Mouse (Mus musculus) testis, postnatal 14 days (tissue): ENCODE measurements at regions not wholly inside any gene's neighbourhood (a gene's known extent, or its start where the extent isn't known, plus 50 kb on each side); places are given as distances from the start of the nearest gene placed in this dataset.
"Not testable (repeated sequence)": the region's sequence is repeated elsewhere in the genome, so short reads cannot be mapped to it uniquely, and the experiment has no call there.

Experiments used
- DNase-seq: peaks from one replicate; pipeline ENCODE4 v3.0.0; 2021; ENCODE audit warnings: low spot score

- DNase-seq = no peak
These were observed 337.9 kb upstream of the Maf start for GRCm38 (mm10) chr8:116045526-116045925.

- DNase-seq = no peak
These were observed 335.8 kb upstream of the Maf start for GRCm38 (mm10) chr8:116043381-116043780.

GRCm38 (mm10) chr8:116030966-116031365, 323.4 kb upstream of the Maf start:
- DNase-seq = no peak

- DNase-seq = no peak
These were observed 317.7 kb upstream of the Maf start for GRCm38 (mm10) chr8:116025321-116025720.

- no peak for DNase-seq
These were observed 317.2 kb upstream of the Maf start for GRCm38 (mm10) chr8:116024811-116025210.

DNA sequence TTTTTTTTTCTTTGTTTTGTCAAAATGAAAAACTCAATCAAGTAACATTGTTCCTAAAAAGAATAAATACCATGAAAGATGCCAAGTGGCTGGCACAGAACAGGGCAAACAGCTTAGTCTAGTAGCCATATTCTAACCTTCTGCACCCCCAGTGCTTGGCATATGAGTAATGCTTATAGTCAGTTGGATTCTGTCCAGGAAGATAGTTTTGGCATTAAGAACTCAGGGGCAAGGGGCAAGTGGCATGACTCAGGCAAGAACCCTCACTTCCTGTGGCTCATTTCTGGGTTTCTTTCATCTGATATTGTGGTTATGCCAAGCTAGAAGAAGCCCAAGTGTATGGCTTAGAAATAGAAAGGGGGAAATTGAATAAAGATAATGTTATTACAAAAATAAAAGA, 314.1 kb upstream of the Maf start:
- DNase-seq = no peak

DNA sequence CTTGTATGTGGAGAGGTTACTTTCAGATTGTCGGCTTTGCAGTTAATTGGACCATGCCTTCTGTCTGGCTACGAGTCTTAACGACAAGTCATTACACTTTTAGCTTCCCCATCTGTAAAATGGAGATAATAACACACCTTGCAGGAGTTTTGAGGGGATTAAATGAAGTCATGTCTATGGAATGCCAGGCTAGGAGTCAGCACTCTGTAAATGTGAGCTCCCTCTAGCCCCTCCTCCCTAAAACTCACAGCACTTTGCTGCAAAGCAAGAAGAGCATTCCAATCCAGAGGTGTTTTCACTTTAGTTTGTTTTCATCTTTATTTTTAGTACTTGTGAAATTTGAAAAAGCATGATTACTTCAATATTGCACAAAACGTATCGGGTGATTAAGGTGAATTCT, 287.7 kb upstream of the Maf start:
- DNase-seq = no peak

- no peak for DNase-seq
These were observed 284.4 kb upstream of the Maf start for GRCm38 (mm10) chr8:115991989-115992388.

DNA sequence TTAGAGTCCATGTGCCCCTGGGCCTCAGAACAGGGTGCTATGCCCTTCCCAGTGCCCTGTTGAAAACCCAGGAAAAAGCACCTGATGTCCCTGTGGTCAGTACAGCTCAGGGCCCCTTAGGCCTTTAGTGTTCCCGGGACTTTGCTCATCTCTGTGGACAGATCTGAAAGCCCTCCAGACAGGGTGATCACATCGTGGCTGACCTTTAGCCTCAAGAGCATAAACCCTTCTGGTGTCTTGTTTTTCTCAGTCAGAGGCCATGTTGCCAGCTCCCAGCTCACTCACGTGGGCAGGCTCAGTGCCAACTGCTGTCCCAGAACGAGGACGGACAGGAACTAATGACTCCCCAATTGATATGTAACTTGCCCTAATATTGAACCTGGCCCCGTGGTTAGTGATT, 275.8 kb upstream of the Maf start:
- DNase-seq = no peak

DNA sequence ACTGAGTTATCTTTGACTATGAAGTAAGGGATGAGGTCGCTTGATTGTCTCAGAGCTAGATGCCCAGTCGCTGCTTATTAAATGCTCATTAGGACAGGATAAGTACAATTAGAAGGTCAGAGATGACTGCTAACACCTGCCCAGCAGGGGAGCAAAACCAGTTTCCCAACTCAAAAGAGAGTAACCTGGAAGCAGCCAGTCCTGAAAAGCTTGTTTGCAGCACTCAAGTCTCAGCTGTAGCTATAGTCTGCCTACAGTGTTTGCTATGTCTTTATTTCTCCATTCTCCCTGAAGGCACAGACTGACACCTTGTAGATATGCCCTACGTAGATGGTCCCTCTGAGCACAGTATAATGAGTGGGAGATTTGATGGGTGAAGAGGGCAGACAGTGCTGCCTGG, 274.7 kb upstream of the Maf start:
- no peak for DNase-seq

DNA sequence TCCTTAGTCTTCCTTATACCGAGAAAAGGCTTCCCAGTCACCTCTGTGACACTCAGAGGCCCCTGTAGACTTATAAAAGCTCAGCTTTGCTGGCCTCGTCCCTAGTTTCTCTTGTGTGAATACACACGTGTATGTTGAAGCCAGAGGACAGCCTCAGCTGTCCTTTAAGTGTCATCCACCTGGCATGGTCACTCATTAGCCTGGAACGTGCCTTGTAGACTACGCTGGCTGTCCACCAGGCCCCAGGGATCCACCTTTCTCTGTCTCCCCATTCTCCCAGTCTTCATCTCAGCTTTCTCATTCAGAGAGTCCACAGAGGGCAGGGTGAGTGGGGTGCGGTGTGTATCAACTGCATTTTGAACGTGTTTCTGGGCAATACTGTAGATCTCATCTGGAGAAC, 273.8 kb upstream of the Maf start:
- DNase-seq = no peak

DNA sequence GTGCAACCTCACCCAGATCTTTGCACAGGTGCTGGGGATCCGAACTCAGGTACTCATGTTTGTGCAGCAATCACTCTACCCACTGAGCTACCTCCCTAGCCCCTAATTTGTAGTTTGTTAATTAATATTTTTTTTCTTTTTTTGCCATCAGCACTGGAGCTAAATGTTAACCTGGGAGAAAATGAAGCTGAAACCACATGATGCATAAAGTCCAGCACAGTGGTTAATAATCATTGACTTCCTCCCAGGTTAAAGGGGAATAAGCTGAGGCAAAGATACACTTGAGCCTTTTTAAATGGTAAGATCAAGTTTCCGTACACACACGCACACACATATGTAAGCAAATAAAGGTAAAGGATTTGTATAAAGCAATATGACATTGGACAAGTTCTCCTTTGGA, 273.0 kb upstream of the Maf start:
- DNase-seq = no peak

DNA sequence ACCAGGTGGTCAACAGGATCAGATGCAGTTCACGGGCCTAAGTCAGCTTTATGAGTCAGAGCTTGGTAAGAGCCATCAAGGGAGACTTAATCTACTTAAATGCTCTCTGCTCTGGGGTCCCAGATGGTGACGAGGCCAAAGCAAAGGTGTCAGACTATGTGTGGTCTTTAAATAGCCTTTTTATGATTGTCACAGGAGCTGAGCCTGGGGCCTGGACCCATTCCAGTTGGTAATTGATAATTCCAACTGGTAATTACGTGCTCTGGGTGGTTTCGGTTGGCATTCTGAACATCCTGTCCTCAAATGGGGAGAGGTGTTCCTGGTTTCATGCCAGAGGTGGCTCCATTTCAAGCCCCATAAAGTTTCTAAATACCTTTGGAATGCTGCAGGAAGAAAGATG, 269.6 kb upstream of the Maf start:
- no peak for DNase-seq

GRCm38 (mm10) chr8:115974706-115975105, 267.1 kb upstream of the Maf start:
- no peak for DNase-seq

DNA sequence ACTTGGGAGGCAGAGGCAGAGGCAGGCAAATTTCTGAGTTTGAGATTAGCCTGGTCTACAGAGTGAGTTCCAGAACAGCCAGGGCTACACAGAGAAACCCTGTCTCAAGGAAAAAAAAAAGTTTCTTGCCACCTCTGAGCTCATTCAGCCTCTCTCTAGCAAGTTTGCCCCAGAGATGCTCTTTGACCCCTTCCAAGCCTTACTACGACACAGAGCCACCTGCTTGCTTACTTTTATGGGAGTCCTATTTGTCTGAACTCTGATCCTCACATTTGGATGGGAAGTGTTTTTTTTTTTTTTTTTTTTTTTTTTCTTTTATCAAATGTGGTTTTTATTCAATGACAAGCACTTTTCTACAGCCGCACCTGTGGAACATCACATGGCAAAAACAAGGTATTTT, 263.8 kb upstream of the Maf start:
- DNase-seq = not testable (repeated sequence)

GRCm38 (mm10) chr8:115968121-115968520, 260.5 kb upstream of the Maf start:
- no peak for DNase-seq

GRCm38 (mm10) chr8:115965981-115966380, 258.4 kb upstream of the Maf start:
- no peak for DNase-seq

DNA sequence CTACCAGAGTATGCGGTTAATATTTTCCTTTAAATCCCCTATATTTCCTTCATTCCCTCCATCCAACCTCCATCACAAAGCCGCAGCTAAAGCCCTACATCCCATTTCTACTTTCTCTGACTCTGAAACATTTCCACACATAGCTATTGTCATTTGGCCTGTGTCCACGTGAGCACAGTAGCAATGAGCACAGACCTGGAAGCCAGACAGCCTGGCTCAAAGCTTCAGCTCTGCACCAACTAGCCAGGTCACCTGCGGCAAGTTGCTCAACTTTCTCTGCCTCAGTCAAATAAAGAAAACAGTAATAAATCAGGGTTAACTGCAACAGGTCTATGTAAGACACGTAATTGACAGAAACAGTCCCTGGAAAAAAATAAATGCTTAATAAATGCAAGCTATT, 247.8 kb upstream of the Maf start:
- no peak for DNase-seq

DNA sequence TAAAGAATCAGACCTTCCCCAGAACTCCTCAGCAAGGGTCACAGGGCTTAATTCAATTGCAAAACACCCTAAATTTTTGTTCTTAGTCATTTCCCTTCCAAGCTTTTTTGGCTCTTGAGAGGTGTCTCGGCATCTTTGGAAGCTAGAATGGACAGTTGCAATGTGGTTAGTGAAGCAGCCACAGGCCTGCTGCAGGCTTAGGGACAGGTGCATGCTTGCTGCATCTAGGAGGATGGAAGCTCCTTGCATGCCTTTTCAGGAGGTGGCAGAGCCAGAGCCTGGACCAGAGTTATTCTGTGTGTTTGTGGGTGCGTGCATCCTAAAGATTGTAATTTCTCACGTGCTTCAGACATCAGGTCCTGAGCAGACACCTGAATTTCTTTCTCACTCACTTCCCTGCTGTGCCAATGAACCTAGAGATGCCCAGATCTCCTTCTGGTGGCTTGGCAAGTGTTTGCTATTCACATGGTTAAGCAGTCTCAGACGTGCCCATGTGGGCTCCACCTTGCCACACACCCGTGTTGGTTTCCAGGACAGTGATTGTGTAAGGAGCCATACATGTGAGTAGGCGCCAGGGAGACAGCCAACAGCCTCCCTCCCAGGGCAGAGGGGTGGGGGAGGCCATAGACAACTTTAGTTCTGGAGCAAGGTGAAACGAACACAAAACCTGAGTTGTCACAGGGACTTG, 246.3 kb upstream of the Maf start:
- no peak for DNase-seq

GRCm38 (mm10) chr8:115952496-115952895, 244.9 kb upstream of the Maf start:
- no peak for DNase-seq

- DNase-seq = no peak
These were observed 241.3 kb upstream of the Maf start for GRCm38 (mm10) chr8:115948916-115949315.

DNA sequence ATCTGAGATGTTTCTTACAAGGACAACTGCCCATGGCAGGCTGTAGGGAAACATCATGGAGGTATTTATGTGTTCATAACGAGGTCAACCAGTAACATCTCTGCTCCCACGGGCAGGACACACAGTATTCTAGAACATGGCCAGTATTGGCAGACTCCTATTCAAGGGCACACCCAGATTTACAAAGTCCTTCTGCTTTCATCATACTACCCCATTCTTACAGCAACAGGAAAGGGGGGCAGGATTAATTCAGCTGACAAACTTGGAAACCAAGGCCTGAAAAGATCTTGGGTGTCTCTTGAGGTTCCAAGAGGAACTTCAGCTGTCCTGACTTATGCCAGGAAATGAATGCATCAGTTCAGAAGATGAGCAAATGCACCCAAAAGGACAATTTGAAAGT, 240.4 kb upstream of the Maf start:
- DNase-seq = no peak

DNA sequence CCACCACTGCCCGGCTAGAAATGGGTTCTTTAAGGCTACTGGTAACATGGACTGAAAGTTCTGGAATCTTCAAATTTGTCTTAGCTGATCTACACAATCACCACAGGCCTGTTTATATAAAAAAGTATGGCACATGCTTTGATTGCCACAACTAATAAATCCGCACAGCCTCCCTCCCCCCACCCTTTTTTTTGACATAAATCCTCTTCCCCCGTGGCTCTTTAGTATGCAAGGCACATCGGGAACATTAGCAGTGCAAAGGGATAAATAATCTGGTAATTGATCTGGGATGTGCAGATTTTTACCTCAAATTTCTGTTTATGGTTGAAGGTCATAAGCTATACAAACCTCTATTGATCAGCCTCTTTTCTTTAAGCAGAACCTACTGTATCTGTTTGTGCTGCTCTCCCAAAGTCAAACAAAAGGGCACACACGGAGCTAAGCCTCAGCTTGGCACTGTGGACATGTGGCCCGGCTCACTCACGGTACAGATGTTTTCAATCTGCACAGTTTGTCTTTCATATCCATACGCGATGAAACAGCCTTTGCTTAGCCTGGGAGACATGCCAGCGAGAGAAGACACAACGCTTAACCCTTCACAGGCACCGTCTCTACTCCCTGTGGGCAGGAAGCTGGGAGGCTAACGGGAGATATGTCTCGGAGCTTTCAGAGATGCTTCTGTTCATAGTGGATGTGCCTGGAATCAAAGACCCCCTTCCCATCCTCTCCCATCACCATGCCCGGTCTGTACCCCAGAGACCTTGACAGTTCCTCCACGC, 235.3 kb upstream of the Maf start:
- peak; percentile 26 for DNase-seq
